Mouse (Mus musculus): ENCODE results near the gene Brd3.

DNA sequence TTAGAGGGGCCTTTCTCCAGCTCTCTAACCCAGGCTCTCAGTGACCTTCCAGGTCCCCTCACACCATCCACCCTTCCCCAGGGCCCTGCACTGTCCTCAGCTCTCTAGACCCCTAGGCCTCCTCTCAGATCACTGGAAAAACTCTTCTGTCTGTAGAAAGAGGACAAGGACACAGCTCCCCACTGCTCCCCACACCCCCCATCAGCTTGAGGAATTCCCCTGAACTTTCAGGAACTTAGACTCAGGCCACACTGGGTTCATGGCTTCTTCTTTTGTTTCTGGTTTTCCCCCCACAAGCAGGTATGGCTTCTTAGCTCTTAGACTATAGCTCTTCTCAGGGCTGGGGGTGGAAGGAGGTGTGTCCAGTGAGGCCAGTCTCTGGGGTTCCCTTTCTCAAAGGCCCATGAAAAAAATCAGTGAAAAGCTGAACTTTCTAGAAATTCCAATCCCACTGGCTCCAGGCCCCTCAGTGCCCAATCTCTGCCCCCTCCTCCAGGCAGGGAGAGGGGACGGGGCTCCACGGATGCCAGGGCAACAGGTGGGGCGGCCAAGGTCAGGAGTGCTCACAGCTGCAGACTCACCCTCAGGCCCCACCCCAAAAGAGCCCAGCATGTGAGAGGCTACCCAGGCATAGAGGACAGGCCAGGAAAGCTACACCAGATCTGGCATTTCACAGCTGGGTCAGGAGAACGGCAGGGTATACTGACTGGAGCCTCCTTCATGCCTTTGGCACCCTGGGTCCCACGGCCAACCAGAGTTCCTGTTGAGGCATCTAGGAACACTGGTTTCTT is 102.2 kb downstream of the Brd3 start:
- no peak for TF ChIP-seq ZC3H11A (IDR thresholded peaks at IDR 0.05; ENCODE audit: borderline replicate concordance, low read depth, low read length)
- TF ChIP-seq ZNF384 (IDR thresholded peaks at IDR 0.05; ENCODE audit: low read depth, low read length) = no peak
- no peak for TF ChIP-seq CHD2 (IDR thresholded peaks at IDR 0.05; ENCODE audit: low read depth, low read length)
